ENCODE assay signal across 10 mouse cellular contexts in genomic region chr7:109523741-109524441, GRCm38 (mm10). TPM values are rescaled to one million over a fixed set of nuclear protein-coding genes. Genes with fewer than 3 reads are reported as not detected.
DNase-seq lines count a peak whose midpoint lies in the region; ATAC-seq and TF ChIP-seq lines count a peak whose summit lies in the region.
"Had no signal": no experiment of that assay in that cellular context is flagged by ENCODE, and none has a peak within 500 bp of the region (broad histone marks: within the 10 kb centered on the region; RNA-seq: fewer than 3 reads in every experiment).

No protein-coding gene starts in this region.

- no peak overlapping the region for H3K4me3 ChIP-seq in forebrain, embryonic 15.5 days
- no peak overlapping the region for H3K4me3 ChIP-seq in forebrain, postnatal 0 days (ENCODE audit: low read depth, low read length)
- no peak overlapping the region for H3K4me3 ChIP-seq in midbrain, embryonic 11.5 days (ENCODE audit: low read depth, low read length)
- no peak overlapping the region for H3K4me3 ChIP-seq in midbrain, embryonic 10.5 days
- no peak overlapping the region for H3K4me3 ChIP-seq in neural tube, embryonic 13.5 days

- DNase-seq in forebrain, postnatal 0 days = no peak
- peak; percentile 83 for DNase-seq in midbrain, embryonic 11.5 days (ENCODE audit: low spot score, missing footprints)
- DNase-seq in midbrain, embryonic 10.5 days (ENCODE audit: low spot score) = no peak
- peak; percentile 56 for DNase-seq in brain, embryonic 14.5 days (ENCODE audit: low read depth)
- no peak for DNase-seq in right cerebral cortex, postnatal 4 days
- DNase-seq in layer of hippocampus, postnatal 10 days (ENCODE audit: low spot score in 2 of 2) = no peak
- DNase-seq: kidney, adult 11 months had no signal

- no peaks in the 10 kb centered on the region for H3K27me3 ChIP-seq in forebrain, embryonic 15.5 days
- no peaks in the 10 kb centered on the region for H3K27me3 ChIP-seq in forebrain, postnatal 0 days (ENCODE audit: insufficient read depth, low read length)
- no peaks in the 10 kb centered on the region for H3K27me3 ChIP-seq in midbrain, embryonic 11.5 days (ENCODE audit: control insufficient read depth, insufficient read depth, low read length)
- H3K27me3 ChIP-seq in midbrain, embryonic 10.5 days (ENCODE audit: low read depth, poor library complexity, severe bottlenecking) = no peaks in the 10 kb centered on the region
- H3K27me3 ChIP-seq in neural tube, embryonic 13.5 days = no peaks in the 10 kb centered on the region
- H3K27me3 ChIP-seq: Patski had no signal

- H3K9ac ChIP-seq in forebrain, embryonic 15.5 days (replicated peaks) = no peak overlapping the region
- H3K9ac ChIP-seq in forebrain, postnatal 0 days = no peak overlapping the region
- H3K9ac ChIP-seq in midbrain, embryonic 11.5 days (ENCODE audit: low read length) = no peak overlapping the region; the same call in 1 of the 2 replicates
- peak overlapping the region; percentile 41; the same call in 1 of the 2 replicates for H3K9ac ChIP-seq in neural tube, embryonic 13.5 days

- H3K4me1 ChIP-seq in forebrain, embryonic 15.5 days = peaks cover 23% of the 10 kb centered on the region
- H3K4me1 ChIP-seq in forebrain, postnatal 0 days (ENCODE audit: insufficient read depth) = peaks cover 7% of the 10 kb centered on the region
- H3K4me1 ChIP-seq in midbrain, embryonic 11.5 days (ENCODE audit: control insufficient read depth, insufficient read depth, low read length) = peaks cover 13% of the 10 kb centered on the region
- peaks cover 25% of the 10 kb centered on the region for H3K4me1 ChIP-seq in midbrain, embryonic 10.5 days
- peaks cover 24% of the 10 kb centered on the region for H3K4me1 ChIP-seq in neural tube, embryonic 13.5 days (replicated peaks)

- no peak for TF ChIP-seq CTCF in forebrain, postnatal 0 days (IDR thresholded peaks at IDR 0.05; ENCODE audit: low read depth)
- TF ChIP-seq CTCF in brain, embryonic 14.5 days (IDR thresholded peaks at IDR 0.05; ENCODE audit: borderline replicate concordance, extremely low read depth, insufficient read depth, insufficient read length) = no peak

- peak overlapping the region; percentile 31; the same call in 1 of the 2 replicates for H3K27ac ChIP-seq in forebrain, embryonic 15.5 days (replicated peaks)
- no peak overlapping the region for H3K27ac ChIP-seq in forebrain, postnatal 0 days (ENCODE audit: low read depth, low read length)
- no peak overlapping the region for H3K27ac ChIP-seq in midbrain, embryonic 11.5 days (ENCODE audit: low read depth, low read length)
- no peak overlapping the region for H3K27ac ChIP-seq in midbrain, embryonic 10.5 days (replicated peaks)
- H3K27ac ChIP-seq in neural tube, embryonic 13.5 days (replicated peaks) = 0 out of 2 replicates have a peak overlapping the region, but pooled peaks have one; percentile 7

- no peak for TF ChIP-seq POLR2A in brain, embryonic 14.5 days (IDR thresholded peaks at IDR 0.05; ENCODE audit: borderline replicate concordance, extremely low read depth, insufficient read depth, insufficient read length, poor library complexity, severe bottlenecking)

- no peaks in the 10 kb centered on the region for H3K9me3 ChIP-seq in forebrain, embryonic 15.5 days
- H3K9me3 ChIP-seq in forebrain, postnatal 0 days (ENCODE audit: low read length) = no peaks in the 10 kb centered on the region
- H3K9me3 ChIP-seq in midbrain, embryonic 11.5 days (ENCODE audit: control insufficient read depth, low read length) = no peaks in the 10 kb centered on the region
- H3K9me3 ChIP-seq in midbrain, embryonic 10.5 days (replicated peaks) = no peaks in the 10 kb centered on the region
- no peaks in the 10 kb centered on the region for H3K9me3 ChIP-seq in neural tube, embryonic 13.5 days

- no peak for ATAC-seq in forebrain, embryonic 15.5 days (replicated peaks)
- ATAC-seq in forebrain, postnatal 0 days = no peak
- ATAC-seq in midbrain, embryonic 11.5 days (ENCODE audit: low FRiP score) = no peak
- ATAC-seq in neural tube, embryonic 13.5 days (ENCODE audit: low read depth) = no peak
- ATAC-seq: Patski had no signal

- 63% methylated on average over 6 of the region's 6 CpGs for WGBS in forebrain, embryonic 15.5 days
- 63% methylated on average over 6 of the region's 6 CpGs for WGBS in forebrain, postnatal 0 days
- WGBS in midbrain, embryonic 11.5 days = 64% methylated on average over 6 of the region's 6 CpGs
- WGBS in midbrain, embryonic 10.5 days = 61% methylated on average over 6 of the region's 6 CpGs
- WGBS in neural tube, embryonic 13.5 days = 65% methylated on average over 6 of the region's 6 CpGs

- H3K36me3 ChIP-seq in forebrain, embryonic 15.5 days = peaks cover 43% of the 10 kb centered on the region
- H3K36me3 ChIP-seq in forebrain, postnatal 0 days (ENCODE audit: insufficient read depth) = peaks cover 53% of the 10 kb centered on the region
- peaks cover 26% of the 10 kb centered on the region for H3K36me3 ChIP-seq in midbrain, embryonic 11.5 days (ENCODE audit: control insufficient read depth, insufficient read depth, low read length)
- peaks cover 84% of the 10 kb centered on the region for H3K36me3 ChIP-seq in midbrain, embryonic 10.5 days
- peaks cover 68% of the 10 kb centered on the region for H3K36me3 ChIP-seq in neural tube, embryonic 13.5 days

- H3K4me2 ChIP-seq in forebrain, embryonic 15.5 days (replicated peaks) = no peak overlapping the region
- no peak overlapping the region for H3K4me2 ChIP-seq in forebrain, postnatal 0 days (ENCODE audit: low read depth)
- no peak overlapping the region for H3K4me2 ChIP-seq in midbrain, embryonic 11.5 days
- H3K4me2 ChIP-seq in neural tube, embryonic 13.5 days = no peak overlapping the region

RNA-seq across cellular contexts. Expression of gene Rpl27a, which starts 4.9 kb away (rescaled TPM):
- polyA plus RNA-seq in forebrain, embryonic 15.5 days (2015; fragmentation: Nextera tagmentation; extraction: Ambion mirVana) = 83.3 and 86.3 TPM in 2 replicates
- total RNA-seq in forebrain, postnatal 0 days (2014; rRNA removed) = 433 and 606 TPM in 2 replicates
- 94.1 and 102 TPM in 2 replicates for polyA plus RNA-seq in forebrain, postnatal 0 days (2015; fragmentation: Nextera tagmentation; extraction: Ambion mirVana)
- 116 and 127 TPM in 2 replicates for polyA plus RNA-seq in midbrain, embryonic 11.5 days (2014; fragmentation: Nextera tagmentation; extraction: Ambion mirVana)
- 113 and 126 TPM in 2 replicates for polyA plus RNA-seq in midbrain, embryonic 10.5 days (2016; fragmentation: Nextera tagmentation; extraction: Ambion mirVana)
- polyA plus RNA-seq in brain, embryonic 14.5 days (2012; rRNA removed) = 440 and 482 TPM in 2 replicates
- 80.7 and 91.7 TPM in 2 replicates for polyA plus RNA-seq in neural tube, embryonic 13.5 days (2015; fragmentation: Nextera tagmentation; extraction: Ambion mirVana)
- total RNA-seq in layer of hippocampus, postnatal 10 days (2021) = 100 to 1,000 TPM; 148 to 164 TPM

RNA-seq across cellular contexts. Expression of gene Trim66, which starts 16.0 kb away (rescaled TPM):
- 0.23 and 0.25 TPM in 2 replicates for polyA plus RNA-seq in forebrain, embryonic 15.5 days (2015; fragmentation: Nextera tagmentation; extraction: Ambion mirVana)
- total RNA-seq in forebrain, postnatal 0 days (2014; rRNA removed) = 2.3 and 3.9 TPM in 2 replicates
- 0.34 and 0.41 TPM in 2 replicates for polyA plus RNA-seq in forebrain, postnatal 0 days (2015; fragmentation: Nextera tagmentation; extraction: Ambion mirVana)
- polyA plus RNA-seq in midbrain, embryonic 11.5 days (2014; fragmentation: Nextera tagmentation; extraction: Ambion mirVana) = 0.29 and 0.40 TPM in 2 replicates
- polyA plus RNA-seq in midbrain, embryonic 10.5 days (2016; fragmentation: Nextera tagmentation; extraction: Ambion mirVana) = 0.09 and 0.12 TPM in 2 replicates
- polyA plus RNA-seq in brain, embryonic 14.5 days (2012; rRNA removed) = 1.2 and 1.5 TPM in 2 replicates
- polyA plus RNA-seq in neural tube, embryonic 13.5 days (2015; fragmentation: Nextera tagmentation; extraction: Ambion mirVana) = 0.11 and 0.26 TPM in 2 replicates
- 1 to 10 TPM; 4.0 to 4.5 TPM for total RNA-seq in layer of hippocampus, postnatal 10 days (2021)

Comparison
In these comparisons a context has a peak if more than half of its experiments do, and no peak if none do; other contexts are left out.
1. H3K27ac ChIP-seq: peak in forebrain, embryonic 15.5 days (single experiment) and neural tube, embryonic 13.5 days (single experiment); none in forebrain, postnatal 0 days (single experiment), midbrain, embryonic 11.5 days (single experiment) and midbrain, embryonic 10.5 days (single experiment).
2. DNase-seq: peak in midbrain, embryonic 11.5 days (single experiment) and brain, embryonic 14.5 days (single experiment); none in forebrain, postnatal 0 days (single experiment), midbrain, embryonic 10.5 days (single experiment), right cerebral cortex, postnatal 4 days (single experiment) and layer of hippocampus, postnatal 10 days (0 of 2).